Mouse (Mus musculus): ENCODE measurements around the gene Tnrc18.

GRCm38 (mm10) chr5:142853585-142853984 lies 36.1 kb upstream of the Tnrc18 start:
- TF ChIP-seq CTCF (conservative IDR thresholded peaks at IDR 0.05; ENCODE audit: low read length) (no peak), NANOG (IDR thresholded peaks at IDR 0.05; ENCODE audit: borderline replicate concordance, low read length) (no peak), POU5F1 (IDR thresholded peaks at IDR 0.05; ENCODE audit: borderline replicate concordance, low read length) (no peak)

Data from E14TG2a.4 (cell line).